ENCODE assay signal across 13 mouse cellular contexts in genomic region chr17:64200092-64200877, GRCm38 (mm10).
DNase-seq lines count a peak whose midpoint lies in the region; ATAC-seq lines count a peak whose summit lies in the region.
"Had no signal": no experiment of that assay in that cellular context is flagged by ENCODE, and none has a peak within 500 bp of the region (broad histone marks: within the 10 kb centered on the region; RNA-seq: fewer than 3 reads in every experiment).

No protein-coding gene starts in this region.

- no peak overlapping the region for H3K4me3 ChIP-seq in hindbrain, embryonic 14.5 days (replicated peaks; ENCODE audit: low read length)
- H3K4me3 ChIP-seq: midbrain, embryonic 10.5 days had no signal

- ATAC-seq in cerebellum, adult (ENCODE audit: insufficient number of reproducible peaks, low FRiP score, low TSS enrichment), result peak; percentile 63
- peak; percentile 75 for ATAC-seq in hindbrain, embryonic 14.5 days (ENCODE audit: low FRiP score)
- ATAC-seq in granulocyte monocyte progenitor cell, adult 5-6 weeks (replicated peaks; ENCODE audit: poor library complexity, severe bottlenecking), result no peak

- peak overlapping the region; percentile 53; the same call in 1 of the 2 replicates for H3K27ac ChIP-seq in hindbrain, embryonic 14.5 days
- H3K27ac ChIP-seq: midbrain, embryonic 10.5 days; stomach, postnatal 0 days had no signal

- WGBS in hindbrain, embryonic 14.5 days, result 36% methylated on average over 14 of the region's 14 CpGs

- H3K4me1 ChIP-seq in hindbrain, embryonic 14.5 days (replicated peaks; ENCODE audit: control insufficient read depth, insufficient read depth, low read length), result peaks cover 9% of the 10 kb centered on the region
- H3K4me1 ChIP-seq: midbrain, embryonic 10.5 days had no signal

- no peak for DNase-seq in cerebellum, postnatal 4 days (ENCODE audit: low spot score in 2 of 2)
- DNase-seq in retina, postnatal 1 day, result peak; percentile 30
- no peak for DNase-seq in retina, embryonic 14.5 days (ENCODE audit: low spot score)
- DNase-seq in hindbrain, embryonic 14.5 days (ENCODE audit: low spot score), result peak; percentile 54
- no peak for DNase-seq in thymus, postnatal 10 days (ENCODE audit: low spot score in 2 of 2)
- no peak for DNase-seq in thymus, adult 18-20 months
- DNase-seq: adrenal gland, postnatal 36 days; heart, adult 18-20 months; kidney, adult 8-10 months had no signal

- no peaks in the 10 kb centered on the region for H3K36me3 ChIP-seq in hindbrain, embryonic 14.5 days (replicated peaks; ENCODE audit: control insufficient read depth, insufficient read depth)
- H3K36me3 ChIP-seq: midbrain, embryonic 10.5 days had no signal

- no peaks in the 10 kb centered on the region for H3K9me3 ChIP-seq in hindbrain, embryonic 14.5 days (ENCODE audit: control insufficient read depth, low read length)
- H3K9me3 ChIP-seq: midbrain, embryonic 10.5 days had no signal

- no peaks in the 10 kb centered on the region for H3K27me3 ChIP-seq in hindbrain, embryonic 14.5 days (ENCODE audit: control insufficient read depth, insufficient read depth, low read length)

- 0 out of 2 replicates have a peak overlapping the region, but pooled peaks have one; percentile 11 for H3K4me2 ChIP-seq in hindbrain, embryonic 14.5 days (replicated peaks)

- no peak overlapping the region for H3K9ac ChIP-seq in hindbrain, embryonic 14.5 days

Comparison
In these comparisons a context has a peak if more than half of its experiments do, and no peak if none do; other contexts are left out.
1. DNase-seq: peak in retina, postnatal 1 day (single experiment) and hindbrain, embryonic 14.5 days (single experiment); none in cerebellum, postnatal 4 days (0 of 2), retina, embryonic 14.5 days (single experiment), thymus, postnatal 10 days (0 of 2) and thymus, adult 18-20 months (0 of 2).